Comparison of ENCODE assay signal across 9 mouse cellular contexts in genomic region chr9:121759091-121760081, GRCm38 (mm10). TPM values are rescaled to one million over a fixed set of nuclear protein-coding genes. Genes with fewer than 3 reads are reported as not detected.
DNase-seq lines count a peak whose midpoint lies in the region; ATAC-seq lines count a peak whose summit lies in the region.
"Had no signal": no experiment of that assay in that cellular context is flagged by ENCODE, and none has a peak within 500 bp of the region (broad histone marks: within the 10 kb centered on the region; RNA-seq: fewer than 3 reads in every experiment).

TSS of gene Zfp651 (plus strand) at chr9:121759330.

- H3K4me3 ChIP-seq in hindbrain, embryonic 15.5 days: peak within 1 kb of the TSS; percentile 62

- peak within 1 kb of the TSS; percentile 77 for H3K4me2 ChIP-seq in hindbrain, embryonic 15.5 days

- DNase-seq in ovary, postnatal 14 days (ENCODE audit: low spot score): peak; percentile 57
- no peak for DNase-seq in ovary, adult 18-20 months (ENCODE audit: low spot score)
- DNase-seq in cerebellum, postnatal 14 days: peak; percentile 74 to 81
- DNase-seq in gastrocnemius, adult 8-10 months (ENCODE audit: low spot score in 2 of 2): peak in 1 of 2 experiments; percentile 46
- peak; percentile 70 to 81 for DNase-seq in left cerebral cortex, adult 18-20 months (ENCODE audit: low spot score in 2 of 2)
- DNase-seq in lung, postnatal 4 days: peak; percentile 69 to 87
- DNase-seq in splenic B cell, adult 2 months (ENCODE audit: low read depth, low spot score): peak; percentile 7

- H3K4me1 ChIP-seq in hindbrain, embryonic 15.5 days (replicated peaks): peaks cover 42% of the 10 kb centered on the region

- no peaks in the 10 kb centered on the region for H3K9me3 ChIP-seq in hindbrain, embryonic 15.5 days

- H3K27ac ChIP-seq in hindbrain, embryonic 15.5 days (replicated peaks): peak within 1 kb of the TSS; percentile 74

- no peaks in the 10 kb centered on the region for H3K27me3 ChIP-seq in hindbrain, embryonic 15.5 days
- H3K27me3 ChIP-seq in splenic B cell, adult 2 months (ENCODE audit: control insufficient read depth, insufficient read depth, low read length, poor library complexity, severe bottlenecking): no peaks in the 10 kb centered on the region
- H3K27me3 ChIP-seq: CH12.LX had no signal

- H3K9ac ChIP-seq in hindbrain, embryonic 15.5 days: peak within 1 kb of the TSS; percentile 80

- peak; percentile 82 for ATAC-seq in hindbrain, embryonic 15.5 days (ENCODE audit: low FRiP score, low read depth)

- peaks cover 31% of the 10 kb centered on the region for H3K36me3 ChIP-seq in hindbrain, embryonic 15.5 days
- H3K36me3 ChIP-seq in splenic B cell, adult 2 months (ENCODE audit: control insufficient read depth, insufficient read depth, low read length, poor library complexity, severe bottlenecking): peaks cover 10% of the 10 kb centered on the region; the same call in 1 of the 2 replicates

- under 1% methylated on average over 76 of the region's 97 CpGs for WGBS in hindbrain, embryonic 15.5 days

RNA-seq across cellular contexts. Expression of gene Zfp651, which starts in this region (rescaled TPM):
- total RNA-seq in gastrocnemius, adult 8-10 months (2022): 100 to 1,000 TPM; 144 to 158 (median 155) TPM
- 32.9 and 33.2 TPM in 2 replicates for polyA plus RNA-seq in hindbrain, embryonic 15.5 days (2015; fragmentation: Nextera tagmentation; extraction: Ambion mirVana)
- total RNA-seq in left cerebral cortex, adult 18-20 months (2021): 100 to 1,000 TPM; 104 to 106 TPM
